Mouse (Mus musculus) megakaryocyte progenitor cell, adult 5-6 weeks (primary cell): ENCODE measurements around the gene Ptprf. TPM values are rescaled to one million over a fixed set of nuclear protein-coding genes. Genes with fewer than 3 reads are reported as not detected.

ENCODE experiments used
- ATAC-seq: replicated peaks from 2 replicates; pipeline ENCODE4 v1.8.0; 2016; ENCODE audit warnings: mild to moderate bottlenecking, moderate TSS enrichment, inconsistent platforms; ENCODE audit not compliant: poor library complexity
- total RNA-seq, 2 experiments: library from RNA; stranded (forward) in 1 of 2; stranded (reverse) in 1 of 2; fragments of 157-497, 149-512 nt in 1 of 2; fragments of 200-1000 nt in 1 of 2; gene quantifications; 2 replicates each; pipeline versions ENCODE4 v1.2.3 to v1.2.4; 2015 to 2017

The Ptprf gene
- total RNA-seq, 2 experiments from 2014 or later = 0.07 TPM; not detected in 1

GRCm38 (mm10) chr4:118218521-118218920, 72.7 kb downstream of the Ptprf start:
- no peak for ATAC-seq

- ATAC-seq = peak; percentile 74
These were observed 74.2 kb downstream of the Ptprf start for GRCm38 (mm10) chr4:118216726-118217595.

GRCm38 (mm10) chr4:118214891-118215290, 76.3 kb downstream of the Ptprf start:
- no peak for ATAC-seq

DNA sequence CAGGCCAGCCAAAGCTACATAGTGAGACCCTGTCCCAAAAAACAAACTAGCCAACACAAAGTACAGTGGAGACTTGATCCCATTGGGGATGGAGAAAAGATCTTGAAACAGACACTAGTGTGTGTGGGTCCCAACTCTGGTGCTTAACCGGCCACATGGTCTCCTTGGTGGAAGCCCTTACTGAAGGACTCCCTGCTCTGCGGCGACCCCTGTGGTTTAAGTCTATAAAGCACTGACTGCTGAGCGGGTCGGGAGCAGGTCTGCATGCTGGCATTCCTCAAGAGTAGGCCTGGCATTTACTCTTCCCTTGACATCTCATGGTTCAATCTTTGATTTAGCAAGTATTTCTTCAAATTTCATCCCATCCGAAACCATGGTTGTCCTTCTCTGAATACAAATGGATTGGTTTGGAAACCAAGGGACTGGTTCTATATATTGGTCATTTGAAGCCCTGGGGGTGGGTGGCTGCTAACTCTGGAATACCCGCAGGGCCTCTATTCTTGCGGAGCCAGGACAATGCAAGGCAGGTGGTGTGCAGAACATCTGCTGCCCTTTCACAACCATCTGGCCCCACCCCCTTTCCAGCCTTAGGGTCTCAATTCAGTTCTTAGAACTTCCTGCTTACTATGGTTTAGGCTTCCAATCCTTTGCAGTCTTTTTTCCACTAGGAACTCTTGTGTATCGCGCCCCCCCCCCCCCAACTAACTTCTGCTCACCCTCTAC, 84.1 kb downstream of the Ptprf start:
- 0 out of 2 replicates have a peak, but pooled peaks have one; percentile 23 for ATAC-seq

- no peak for ATAC-seq
These were observed 85.3 kb downstream of the Ptprf start for GRCm38 (mm10) chr4:118205906-118206305.

- ATAC-seq = no peak
These were observed 92.1 kb downstream of the Ptprf start for GRCm38 (mm10) chr4:118199093-118199492.

GRCm38 (mm10) chr4:118198606-118199005, 92.6 kb downstream of the Ptprf start:
- no peak for ATAC-seq

DNA sequence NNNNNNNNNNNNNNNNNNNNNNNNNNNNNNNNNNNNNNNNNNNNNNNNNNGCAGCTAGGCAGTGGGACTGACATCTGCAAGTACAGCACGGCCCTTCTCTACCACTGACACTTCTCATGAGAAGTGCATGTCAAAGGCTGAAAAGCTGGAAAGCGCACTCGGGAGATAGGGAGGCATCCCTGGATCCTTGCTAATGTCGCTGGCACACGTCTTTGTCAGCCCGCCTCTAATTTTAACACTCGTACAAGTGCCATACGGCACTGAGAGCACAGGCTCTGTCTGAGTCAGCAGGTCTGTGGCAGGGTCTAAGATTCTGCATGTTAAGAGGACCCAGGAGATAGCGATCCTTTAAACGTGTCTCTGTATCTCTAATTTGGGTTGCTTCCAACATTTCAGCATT, 95.0 kb downstream of the Ptprf start:
- ATAC-seq = no peak

GRCm38 (mm10) chr4:118180301-118181080, 110.7 kb downstream of the Ptprf start:
- ATAC-seq = no peak

- ATAC-seq = peak; percentile 94
These were observed 111.5 kb downstream of the Ptprf start, which contains the start of gene Kdm4a for GRCm38 (mm10) chr4:118179467-118180300. TSS of gene Kdm4a (minus strand) at chr4:118180043.

DNA sequence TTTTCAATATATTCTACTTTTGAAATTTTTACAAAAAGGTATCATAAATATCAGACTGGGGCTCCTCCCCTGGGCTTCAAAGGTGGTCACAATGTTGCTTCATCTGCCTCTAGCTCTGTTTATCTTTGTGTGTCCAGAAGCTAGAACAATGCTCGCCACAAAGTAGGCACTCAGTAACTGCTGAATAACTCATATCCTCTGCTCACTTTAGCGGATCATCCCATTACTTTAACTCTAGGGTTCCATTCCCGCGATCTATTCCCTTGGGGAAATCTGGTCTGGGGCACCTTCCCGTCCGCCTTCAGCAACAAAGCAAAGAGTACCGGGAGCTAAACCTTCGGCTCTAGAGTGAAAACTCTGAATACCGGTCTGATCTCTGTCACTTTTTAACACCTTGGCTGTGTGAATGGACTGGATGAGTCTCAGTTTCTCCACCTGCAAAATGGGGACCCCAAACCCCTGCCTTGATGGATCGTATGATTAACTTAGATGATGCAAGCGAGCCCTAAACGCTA, 112.2 kb downstream of the Ptprf start:
- ATAC-seq = no peak

DNA sequence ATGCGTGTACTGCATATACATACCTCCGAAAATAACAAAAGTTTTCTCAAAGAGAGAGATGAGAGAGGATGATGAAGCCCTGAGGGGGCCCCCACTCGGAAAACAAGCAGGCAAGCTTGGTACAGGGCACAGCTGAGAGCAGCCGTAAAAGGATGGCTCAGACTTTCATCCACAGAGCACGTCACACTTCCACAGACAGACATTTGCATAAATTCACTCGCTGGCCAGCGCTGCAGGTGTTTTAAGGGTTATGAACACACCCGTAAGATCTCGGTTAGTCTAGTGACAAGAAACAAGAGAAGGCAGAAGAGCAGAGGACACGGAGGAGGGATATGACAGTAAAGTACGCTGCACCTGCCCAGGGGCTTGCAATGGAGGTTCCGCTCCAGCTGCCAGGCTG, 118.7 kb downstream of the Ptprf start:
- no peak for ATAC-seq

DNA sequence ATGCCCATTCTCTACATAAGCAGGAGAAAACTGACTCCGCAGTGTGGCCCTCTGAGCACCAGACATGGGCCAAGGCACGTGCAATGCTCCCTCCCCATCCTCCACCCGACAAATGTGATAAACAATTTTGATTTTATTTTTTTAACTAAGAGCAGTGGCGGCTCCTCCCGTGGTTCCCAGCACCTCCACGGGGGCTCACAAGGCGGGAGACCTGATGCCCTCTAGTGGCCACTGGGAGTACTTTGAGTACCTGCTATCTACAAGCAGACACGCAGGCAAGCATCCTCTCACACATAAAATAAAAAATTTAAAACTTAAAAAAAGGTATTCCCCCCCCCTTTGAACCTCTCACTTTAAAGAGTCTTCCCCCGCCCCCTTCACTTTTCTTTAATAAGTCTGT, 120.2 kb downstream of the Ptprf start:
- ATAC-seq = peak; percentile 65; the same call in 1 of the 2 replicates

GRCm38 (mm10) chr4:118162123-118162522, 129.1 kb downstream of the Ptprf start:
- ATAC-seq = no peak

Other genes with a start within 250 kb of the Ptprf start
- 3.9 and 4.6 TPM in 2 replicates for gene St3gal3, start 156.5 kb downstream of the Ptprf start, total RNA-seq (2015)
- 4.7 and 5.2 TPM in 2 replicates for gene St3gal3, start 156.5 kb downstream of the Ptprf start, total RNA-seq (2017)
- gene Kdm4a, start 111.4 kb downstream of the Ptprf start, total RNA-seq (2015) = 9.1 and 9.6 TPM in 2 replicates
- gene Kdm4a, start 111.4 kb downstream of the Ptprf start, total RNA-seq (2017) = 20.2 and 27.5 TPM in 2 replicates
- gene Szt2, start 117.9 kb upstream of the Ptprf start, total RNA-seq (2015) = 12.0 and 13.7 TPM in 2 replicates
- 4.0 and 5.3 TPM in 2 replicates for gene Szt2, start 117.9 kb upstream of the Ptprf start, total RNA-seq (2017)
- gene Med8, start 117.9 kb upstream of the Ptprf start, total RNA-seq (2015) = 66.5 and 94.1 TPM in 2 replicates
- 90.5 and 104 TPM in 2 replicates for gene Med8, start 117.9 kb upstream of the Ptprf start, total RNA-seq (2017)
- 73.6 and 93.7 TPM in 2 replicates for gene Elovl1, start 136.7 kb upstream of the Ptprf start, total RNA-seq (2015)
- gene Elovl1, start 136.7 kb upstream of the Ptprf start, total RNA-seq (2017) = 58.7 and 64.1 TPM in 2 replicates
- 42.5 and 50.4 TPM in 2 replicates for gene Cdc20, start 145.9 kb upstream of the Ptprf start, total RNA-seq (2015)
- 87.4 and 89.5 TPM in 2 replicates for gene Cdc20, start 145.9 kb upstream of the Ptprf start, total RNA-seq (2017)
- gene Mpl, start 166.1 kb upstream of the Ptprf start, total RNA-seq (2015) = 1.1 and 9.0 TPM in 2 replicates
- 0.12 and 0.95 TPM in 2 replicates for gene Mpl, start 166.1 kb upstream of the Ptprf start, total RNA-seq (2017)
- gene Tie1, start 198.7 kb upstream of the Ptprf start, total RNA-seq (2015) = 4.3 and 4.4 TPM in 2 replicates
- 3.5 and 4.3 TPM in 2 replicates for gene Tie1, start 198.7 kb upstream of the Ptprf start, total RNA-seq (2017)
- gene 2610528J11Rik, start 235.6 kb upstream of the Ptprf start, total RNA-seq (2015) = not detected in 2 replicates
- gene 2610528J11Rik, start 235.6 kb upstream of the Ptprf start, total RNA-seq (2017) = not detected in 2 replicates